Mouse (Mus musculus) hindbrain, embryonic 15.5 days (tissue): ENCODE data around the gene Stoml2. TPM values are rescaled to one million over a fixed set of nuclear protein-coding genes. Genes with fewer than 3 reads are reported as not detected.
"Not testable (repeated sequence)": the region's sequence is repeated elsewhere in the genome, so short reads cannot be mapped to it uniquely, and the experiment has no call there.

Experiments
- ATAC-seq: fragments of 200-750 bp; cut with Nextera tagmentation; 2 replicates; pipeline ENCODE4 v1.8.0; 2017; ENCODE audit warnings: low read depth, moderate number of reproducible peaks, moderate TSS enrichment; ENCODE audit not compliant: low FRiP score
- H3K27ac ChIP-seq: fragments of 300-500 bp; sonication (generic); replicated peaks from 2 replicates; pipeline ENCODE4 v1.5.1; 2015; ENCODE audit warnings: mild to moderate bottlenecking, inconsistent platforms
- H3K27me3 ChIP-seq: fragments of 300-500 bp; sonication (generic); 2 replicates; pipeline ENCODE4 v1.6.1; 2015; ENCODE audit warnings: control low read depth, inconsistent platforms
- H3K36me3 ChIP-seq: fragments of 300-500 bp; sonication (generic); 2 replicates; pipeline ENCODE4 v1.6.1; 2015; ENCODE audit warnings: control low read depth, inconsistent platforms
- H3K4me1 ChIP-seq: fragments of 300-500 bp; sonication (generic); replicated peaks from 2 replicates; pipeline ENCODE4 v1.6.1; 2015; ENCODE audit warnings: control low read depth, inconsistent platforms
- H3K4me2 ChIP-seq: fragments of 300-500 bp; sonication (generic); 2 replicates; pipeline ENCODE4 v1.6.1; 2015; ENCODE audit warnings: moderate library complexity, mild to moderate bottlenecking, inconsistent platforms
- H3K4me3 ChIP-seq: fragments of 300-500 bp; sonication (generic); 2 replicates; pipeline ENCODE4 v1.5.1; 2015; ENCODE audit warnings: mild to moderate bottlenecking, inconsistent platforms
- H3K9ac ChIP-seq: fragments of 300-500 bp; sonication (generic); 2 replicates; pipeline ENCODE4 v1.6.1; 2015; ENCODE audit warnings: inconsistent platforms
- H3K9me3 ChIP-seq: fragments of 300-500 bp; sonication (generic); 2 replicates; pipeline ENCODE4 v1.6.1; 2016; ENCODE audit warnings: control low read depth, inconsistent platforms
- WGBS: fragments of 180-500 bp; shearing (Covaris S2); methylation state at CpG from one replicate; pipeline ENCODE4 v1.1.7; 2015; 5-methylcytosine and 5-hydroxymethylcytosine counted together
- polyA plus RNA-seq: library from polyadenylated mRNA; unstranded; fragments of >200 nt; fragmentation: Nextera tagmentation; extraction: Ambion mirVana; gene quantifications from 2 replicates; pipeline ENCODE4 v1.2.1, GENCODE M21; 2015

Stoml2 gene
- polyA plus RNA-seq, 1 experiment from 2014 or later, result 227 TPM

DNA sequence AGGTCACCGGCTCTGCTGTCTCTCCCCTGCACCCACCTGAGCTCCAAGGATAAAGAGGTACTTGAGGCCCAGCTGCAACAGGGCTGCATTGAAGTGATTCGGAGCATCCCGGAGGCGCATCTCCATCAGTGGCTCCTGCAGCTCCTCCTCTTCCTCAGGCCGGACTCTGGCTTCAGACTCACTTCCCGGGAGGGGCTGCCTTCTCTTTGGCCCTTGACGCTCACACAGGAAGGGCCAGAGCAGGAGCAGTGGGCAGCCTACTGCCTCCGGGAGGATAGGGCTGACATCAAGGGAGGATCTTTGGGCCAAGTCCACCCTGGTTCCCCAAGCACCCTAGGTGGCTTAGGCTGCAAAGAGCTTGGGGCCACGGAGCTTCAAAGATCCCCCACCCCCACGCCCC lies 12.3 kb downstream of the Stoml2 start:
- Histone ChIP-seq H3K27ac (no peak overlapping the region), H3K4me1 (peaks cover 6% of the 10 kb centered on the region), H3K4me2 (no peak overlapping the region), H3K27me3 (no peaks in the 10 kb centered on the region), H3K9ac (no peak overlapping the region), H3K36me3 (peaks cover 51% of the 10 kb centered on the region), H3K9me3 (no peaks in the 10 kb centered on the region), H3K4me3 (no peak overlapping the region)
- no peak for ATAC-seq
- WGBS, result 93% methylated on average over 10 of the region's 10 CpGs

DNA sequence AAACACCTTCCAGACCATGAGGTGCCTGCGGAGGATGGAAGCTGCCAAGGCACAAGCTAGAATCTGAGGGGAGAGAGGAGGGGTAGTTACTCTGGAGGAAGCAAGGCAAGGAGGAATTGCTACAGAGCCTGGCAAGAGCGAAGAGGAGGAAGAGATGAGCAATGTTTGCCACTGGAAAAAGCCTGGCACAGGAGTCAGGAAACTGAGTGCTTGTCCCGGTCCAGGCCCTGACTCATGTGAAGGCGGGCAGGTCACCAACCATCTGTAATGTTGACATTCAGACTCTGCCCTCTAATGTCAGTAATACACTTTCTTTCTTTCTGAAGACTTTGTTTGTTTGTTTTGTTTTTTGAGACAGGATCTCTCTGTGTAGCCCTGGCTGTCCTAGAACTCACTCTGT lies 13.4 kb downstream of the Stoml2 start:
- Histone ChIP-seq H3K27me3 (no peaks in the 10 kb centered on the region), H3K4me1 (no peaks in the 10 kb centered on the region), H3K27ac (no peak overlapping the region), H3K4me2 (no peak overlapping the region), H3K9me3 (no peaks in the 10 kb centered on the region), H3K36me3 (peaks cover 48% of the 10 kb centered on the region), H3K9ac (no peak overlapping the region), H3K4me3 (no peak overlapping the region)
- no peak for ATAC-seq
- WGBS, result 94% methylated on average over 4 of the region's 4 CpGs

DNA sequence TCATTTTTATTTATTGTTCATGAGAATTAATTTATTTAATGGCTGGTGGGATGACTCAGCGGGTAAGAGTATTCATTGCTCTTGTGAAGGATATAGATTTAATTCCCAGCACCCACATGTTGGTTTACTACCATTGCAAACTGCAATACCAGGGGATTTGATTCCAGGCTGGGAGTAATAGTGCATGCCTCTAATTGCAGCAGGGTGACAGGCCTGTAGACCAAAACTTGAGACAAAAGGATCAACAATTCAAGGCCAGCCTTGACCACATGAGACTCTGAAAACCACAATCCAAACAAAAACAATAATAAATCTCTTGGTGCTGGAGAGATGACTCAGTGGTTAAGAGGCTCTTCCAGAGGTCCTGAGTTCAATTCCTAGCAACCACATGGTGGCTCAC lies 19.4 kb downstream of the Stoml2 start:
- Histone ChIP-seq H3K27me3 (no peaks in the 10 kb centered on the region), H3K4me2 (no peak overlapping the region), H3K36me3 (no peaks in the 10 kb centered on the region), H3K27ac (no peak overlapping the region), H3K4me3 (no peak overlapping the region), H3K9ac (no peak overlapping the region), H3K4me1 (peaks cover 15% of the 10 kb centered on the region), H3K9me3 (no peaks in the 10 kb centered on the region)
- ATAC-seq, result no peak
- 100% methylated on average over 1 of the region's 1 CpGs for WGBS

DNA sequence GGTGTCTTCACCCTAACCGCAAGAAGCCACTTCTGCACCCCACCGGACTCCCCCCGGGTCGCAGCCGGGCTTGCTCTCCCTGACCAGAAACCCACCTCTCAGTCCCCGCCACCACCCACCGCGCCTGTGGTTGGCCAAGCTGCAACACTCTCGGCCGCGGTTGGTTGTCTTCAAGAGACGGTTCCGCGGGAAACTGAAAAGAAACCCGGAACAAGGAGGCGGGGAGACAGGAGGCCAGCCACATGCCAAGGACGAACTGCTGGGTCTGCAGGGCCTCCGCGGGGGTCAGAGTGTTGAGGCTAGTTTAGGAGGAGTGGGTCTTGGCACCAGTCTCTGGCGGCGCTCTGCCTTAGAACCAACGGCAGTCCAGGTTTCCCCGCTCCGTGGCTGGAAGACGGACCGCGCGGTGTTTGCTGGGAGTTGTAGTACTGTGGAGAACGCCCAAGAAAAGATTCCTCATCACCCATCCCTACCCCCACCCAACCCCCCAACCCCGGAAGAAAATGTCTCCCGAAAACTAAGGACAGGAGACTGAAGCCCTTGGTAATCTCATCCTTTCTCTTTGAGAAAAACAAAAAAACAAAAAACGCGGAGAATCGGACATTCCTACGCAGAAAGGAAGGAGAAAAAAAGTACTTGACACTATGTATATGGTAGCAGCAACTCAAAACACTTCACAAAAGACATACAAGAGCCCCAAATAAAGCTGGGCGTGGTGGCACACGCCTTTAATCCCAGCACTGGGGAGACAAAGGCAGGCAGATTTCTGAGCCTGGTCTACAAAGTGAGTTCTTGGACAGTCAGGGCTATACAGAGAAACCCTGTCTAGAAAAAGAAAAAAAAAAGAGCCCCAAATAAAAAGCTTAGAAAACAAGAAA lies 21.1 kb downstream of the Stoml2 start, which contains the start of gene Fancg:
Fancg (minus strand) TSS at position 346 of the 878 bp plus-strand sequence.
- Histone ChIP-seq H3K4me2 (peak within 1 kb of the TSS; percentile 75), H3K4me1 (peaks cover 15% of the 10 kb centered on the region), H3K27ac (peak within 1 kb of the TSS; percentile 2; the same call in 1 of the 2 replicates), H3K9ac (peak within 1 kb of the TSS; percentile 53), H3K4me3 (peak within 1 kb of the TSS; percentile 82), H3K27me3 (no peaks in the 10 kb centered on the region), H3K36me3 (no peaks in the 10 kb centered on the region), H3K9me3 (no peaks in the 10 kb centered on the region)
- peak; percentile 95 for ATAC-seq
- WGBS, result 1% methylated on average over 37 of the region's 37 CpGs

DNA sequence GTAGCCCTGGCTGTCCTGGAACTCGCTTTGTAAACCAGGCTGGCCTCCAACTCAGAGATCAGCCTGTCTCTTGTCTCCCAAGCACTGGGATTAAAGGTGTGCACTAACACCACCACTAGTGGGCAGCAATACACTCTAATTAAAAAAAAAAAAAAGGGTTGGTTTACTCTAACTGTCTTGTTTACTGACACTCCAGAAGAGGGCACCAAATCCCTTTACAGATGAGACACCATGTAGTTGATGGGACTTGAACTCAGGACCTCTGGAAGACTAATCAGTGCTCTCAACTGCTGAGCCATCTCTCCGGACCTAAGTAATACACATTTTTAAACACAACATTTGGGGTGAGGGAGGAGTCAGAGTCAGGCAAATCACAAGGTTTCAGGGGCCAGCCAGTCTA lies 25.7 kb downstream of the Stoml2 start:
- no peaks in the 10 kb centered on the region for H3K9me3 ChIP-seq
- ATAC-seq, result no peak
- H3K36me3 ChIP-seq, result no peaks in the 10 kb centered on the region
- peaks cover 14% of the 10 kb centered on the region for H3K4me1 ChIP-seq
- H3K27me3 ChIP-seq, result no peaks in the 10 kb centered on the region
- H3K9ac ChIP-seq, result no peak overlapping the region
- no peak overlapping the region for H3K4me2 ChIP-seq
- 66% methylated on average over 2 of the region's 2 CpGs for WGBS
- H3K27ac ChIP-seq, result no peak overlapping the region
- no peak overlapping the region for H3K4me3 ChIP-seq

DNA sequence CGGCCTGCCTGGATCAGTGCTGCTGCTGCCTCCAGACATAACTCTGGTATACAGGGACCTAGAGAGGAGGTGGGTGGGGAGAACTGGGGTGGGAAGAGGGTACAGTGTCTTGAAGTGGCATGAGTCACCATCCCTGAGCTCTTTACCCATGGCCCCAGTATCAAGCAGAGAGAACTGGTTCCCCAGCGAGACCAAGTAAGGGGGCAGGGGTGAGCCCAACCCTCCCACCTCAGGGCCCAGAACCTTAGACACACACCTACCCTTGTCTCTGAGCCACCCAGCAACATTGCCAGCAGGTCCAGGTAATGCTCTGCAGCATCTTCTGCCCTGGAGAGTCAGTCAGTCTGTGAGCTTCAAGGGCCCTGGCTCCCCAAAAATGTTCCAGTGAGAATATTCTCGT lies 26.6 kb downstream of the Stoml2 start:
- Histone ChIP-seq H3K27ac (no peak overlapping the region), H3K4me3 (no peak overlapping the region), H3K9me3 (no peaks in the 10 kb centered on the region), H3K36me3 (no peaks in the 10 kb centered on the region), H3K27me3 (no peaks in the 10 kb centered on the region), H3K4me2 (no peak overlapping the region), H3K9ac (no peak overlapping the region), H3K4me1 (peaks cover 15% of the 10 kb centered on the region)
- ATAC-seq, result no peak
- WGBS, result 92% methylated on average over 3 of the region's 3 CpGs

DNA sequence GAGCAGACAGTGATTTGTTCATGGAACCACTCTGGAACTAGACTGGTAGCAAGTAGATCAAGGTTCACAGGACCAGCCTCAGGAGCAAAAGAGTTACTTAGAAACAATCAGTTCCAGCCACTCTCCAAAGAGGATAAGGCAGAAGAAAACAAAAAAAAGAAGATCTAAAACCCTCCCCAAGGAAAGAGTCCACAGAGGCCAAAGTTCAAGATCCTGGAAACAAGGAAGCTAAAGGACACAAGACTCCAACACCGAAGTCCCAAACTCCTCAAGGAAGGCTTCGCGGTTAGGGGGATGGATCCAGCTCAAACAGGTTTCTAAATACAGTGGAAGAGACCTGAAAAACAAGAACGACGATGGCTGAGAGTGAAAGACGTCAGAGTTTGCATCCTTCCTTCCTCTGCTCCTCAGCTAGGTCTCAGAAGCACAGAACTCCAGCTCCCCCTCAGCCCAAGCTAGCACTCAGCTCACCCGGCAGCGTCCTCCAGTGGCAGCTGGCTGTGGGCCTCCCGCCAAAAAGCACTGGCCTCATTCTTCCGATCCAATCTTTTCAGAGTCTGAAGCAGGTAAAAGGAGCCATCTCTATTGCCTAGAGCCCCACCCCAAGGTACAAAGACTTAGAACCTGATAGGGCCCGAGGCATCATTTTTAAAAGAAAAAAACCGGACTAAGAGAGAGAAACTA lies 28.6 kb downstream of the Stoml2 start:
- Histone ChIP-seq H3K9me3 (no peaks in the 10 kb centered on the region), H3K27ac (no peak overlapping the region), H3K4me1 (peaks cover 17% of the 10 kb centered on the region), H3K4me2 (no peak overlapping the region), H3K36me3 (no peaks in the 10 kb centered on the region), H3K27me3 (no peaks in the 10 kb centered on the region), H3K9ac (no peak overlapping the region), H3K4me3 (no peak overlapping the region)
- WGBS, result 83% methylated on average over 12 of the region's 12 CpGs
- ATAC-seq, result no peak

DNA sequence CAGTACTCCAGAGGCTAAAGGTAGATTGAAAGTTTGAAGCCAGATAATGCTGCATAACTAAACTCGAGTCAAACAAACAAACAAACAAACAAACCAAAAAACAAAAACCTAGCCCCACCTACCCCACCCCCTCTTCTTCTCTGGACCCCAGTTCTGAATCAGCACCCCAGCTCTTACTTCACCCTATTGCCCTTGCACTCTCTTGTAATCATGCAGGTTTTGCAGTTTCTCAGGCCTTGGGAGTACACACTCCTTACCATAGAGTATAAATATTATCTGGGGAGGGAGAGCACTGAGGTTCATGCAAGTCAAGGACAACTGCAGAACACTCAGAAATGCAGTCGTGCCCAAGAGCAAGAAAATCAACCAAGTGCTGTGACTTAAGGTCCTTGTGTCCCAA lies 30.2 kb downstream of the Stoml2 start:
- no peak overlapping the region for H3K4me2 ChIP-seq
- WGBS, result 94% methylated on average over 2 of the region's 2 CpGs
- H3K9ac ChIP-seq, result no peak overlapping the region
- H3K4me1 ChIP-seq, result peaks cover 29% of the 10 kb centered on the region
- H3K4me3 ChIP-seq, result no peak overlapping the region
- H3K9me3 ChIP-seq, result no peaks in the 10 kb centered on the region
- 0 out of 2 replicates have a peak, but pooled peaks cover 1% of the 10 kb centered on the region for H3K36me3 ChIP-seq
- H3K27ac ChIP-seq, result peak overlapping the region; percentile 90
- no peak for ATAC-seq
- H3K27me3 ChIP-seq, result no peaks in the 10 kb centered on the region

DNA sequence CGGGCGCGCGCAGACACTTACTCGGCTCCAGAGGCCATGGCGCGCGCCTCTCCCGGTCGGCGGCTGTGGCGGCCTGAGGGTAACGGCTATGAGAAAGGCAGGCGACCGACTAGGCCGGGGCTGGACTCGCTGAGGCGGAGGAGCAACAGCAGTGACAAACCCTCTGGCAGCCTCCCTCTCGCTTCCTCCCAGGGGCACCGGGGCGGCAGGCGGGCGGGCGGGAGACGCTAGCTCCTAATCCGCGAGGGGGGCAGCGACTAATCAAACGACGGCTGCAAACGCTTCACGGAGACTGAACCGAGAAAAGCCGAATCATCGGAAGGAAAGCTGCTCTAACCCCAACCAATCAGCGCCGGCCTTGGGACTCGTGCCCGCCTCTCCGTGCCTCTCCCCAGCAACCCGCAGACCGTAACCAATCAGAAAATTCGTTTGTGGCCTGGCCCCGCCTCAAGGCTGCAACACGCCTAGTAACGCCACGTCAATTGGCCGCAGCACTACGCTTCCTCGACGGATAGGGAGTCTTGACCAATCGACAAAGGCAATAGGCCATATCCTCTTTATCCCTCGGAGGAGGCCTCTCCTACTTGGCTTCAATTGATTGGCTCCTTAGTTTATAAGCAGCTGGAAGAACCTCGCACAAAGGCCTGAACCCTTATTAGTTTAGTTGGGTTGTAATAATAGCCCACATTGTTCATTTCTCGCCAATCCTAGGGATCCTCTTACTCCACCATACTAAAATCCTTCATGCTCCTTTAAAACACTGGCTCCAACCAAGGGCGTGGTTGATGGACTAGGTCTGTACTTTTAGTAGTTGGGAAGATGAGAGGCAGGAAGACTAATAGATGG lies 31.1 kb downstream of the Stoml2 start, which contains the start of gene Vcp:
Vcp (minus strand) TSS at position 367 of the 846 bp plus-strand sequence.
- WGBS, result under 1% methylated on average over 48 of the region's 56 CpGs
- Histone ChIP-seq H3K4me3 (peak within 1 kb of the TSS; percentile 92), H3K4me2 (peak within 1 kb of the TSS; percentile 81), H3K9ac (peak within 1 kb of the TSS; percentile 88), H3K4me1 (peaks cover 29% of the 10 kb centered on the region), H3K27ac (peak within 1 kb of the TSS; percentile 99)
- not testable (repeated sequence) for H3K27me3 ChIP-seq, H3K36me3 ChIP-seq, H3K9me3 ChIP-seq
- ATAC-seq, result peak; percentile 99

DNA sequence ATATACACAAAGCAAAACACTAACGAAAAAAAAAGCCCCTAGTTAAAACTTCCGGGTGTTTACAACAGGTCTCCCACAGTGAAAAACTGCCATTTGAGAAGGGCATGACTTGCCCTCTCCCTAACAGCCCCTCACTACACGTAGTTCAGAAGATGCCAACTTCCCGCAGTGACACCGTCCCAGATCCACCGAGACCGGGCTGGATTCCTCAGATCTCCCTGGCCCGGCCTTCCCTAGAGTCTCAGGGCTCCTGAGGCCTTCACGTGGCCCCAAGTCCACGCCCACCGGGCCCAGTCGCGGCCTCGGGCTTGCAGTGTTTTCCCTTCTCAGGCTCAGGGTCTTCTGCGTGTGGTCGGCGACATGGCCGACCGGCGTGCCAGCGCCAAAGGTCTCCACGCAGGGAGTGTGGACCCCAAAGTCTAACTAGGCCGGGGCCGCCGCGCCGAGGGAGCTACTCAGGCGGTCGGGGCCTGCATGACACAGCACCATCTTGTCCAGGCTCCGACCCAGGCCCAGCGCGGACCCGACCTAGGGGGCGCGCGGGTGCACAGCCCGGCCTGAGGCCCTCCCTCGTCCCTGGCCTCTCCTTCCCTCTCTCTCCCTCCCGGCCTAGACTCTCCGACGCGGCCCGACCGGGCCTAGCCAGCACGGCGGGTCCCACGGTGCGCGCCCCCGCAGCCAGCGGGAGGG lies 31.9 kb downstream of the Stoml2 start:
- H3K27me3 ChIP-seq, result no peaks in the 10 kb centered on the region
- H3K4me3 ChIP-seq, result peak overlapping the region; percentile 92
- ATAC-seq, result peak; percentile 76
- H3K36me3 ChIP-seq, result peaks cover 17% of the 10 kb centered on the region
- WGBS, result under 1% methylated on average over 47 of the region's 51 CpGs
- peak overlapping the region; percentile 99 for H3K27ac ChIP-seq
- no peaks in the 10 kb centered on the region for H3K9me3 ChIP-seq
- peak overlapping the region; percentile 81 for H3K4me2 ChIP-seq
- peaks cover 29% of the 10 kb centered on the region for H3K4me1 ChIP-seq
- H3K9ac ChIP-seq, result peak overlapping the region; percentile 88

DNA sequence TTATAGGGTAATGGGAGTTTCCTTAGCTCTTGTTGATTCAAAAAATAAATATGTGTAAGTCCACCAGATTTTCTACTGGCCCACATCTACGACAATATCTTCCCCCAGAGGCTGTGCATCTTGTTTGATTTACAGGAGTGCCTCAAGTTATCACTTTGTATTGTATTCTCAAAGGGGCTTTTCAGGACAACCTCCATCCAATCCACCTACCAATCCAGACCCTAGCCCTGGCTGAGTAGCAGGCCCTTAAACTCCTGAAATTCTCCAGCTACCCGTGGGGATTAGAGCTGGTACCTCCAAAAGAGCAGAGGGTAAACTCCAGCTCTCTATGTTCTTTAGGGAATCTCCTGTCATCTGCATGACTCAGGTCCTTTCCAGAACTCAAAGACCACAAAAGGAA lies 33.5 kb downstream of the Stoml2 start:
- peak overlapping the region; percentile 92 for H3K4me3 ChIP-seq
- H3K4me1 ChIP-seq, result peaks cover 29% of the 10 kb centered on the region
- 0 out of 2 replicates have a peak overlapping the region, but pooled peaks have one; percentile 88 for H3K9ac ChIP-seq
- no peak for ATAC-seq
- no peaks in the 10 kb centered on the region for H3K27me3 ChIP-seq
- no peak overlapping the region for H3K27ac ChIP-seq
- 60% methylated on average over 2 of the region's 2 CpGs for WGBS
- H3K9me3 ChIP-seq, result no peaks in the 10 kb centered on the region
- peak overlapping the region; percentile 81 for H3K4me2 ChIP-seq
- H3K36me3 ChIP-seq, result peaks cover 32% of the 10 kb centered on the region
